Mouse (Mus musculus): ENCODE results near the gene Parp4. TPM values are rescaled to one million over a fixed set of nuclear protein-coding genes. Genes with fewer than 3 reads are reported as not detected.

Gene Parp4
- polyA plus RNA-seq, 1 experiment from 2014 or later = 2.8 TPM

GRCm38 (mm10) chr14:56572546-56572945 lies 2.9 kb upstream of the Parp4 start:
- Histone ChIP-seq H3K9ac (no peak overlapping the region), H3K4me1 (peaks cover 54% of the 10 kb centered on the region), H3K27ac (no peak overlapping the region), H3K9me3 (replicated peaks) (no peaks in the 10 kb centered on the region), H3K27me3 (replicated peaks) (no peaks in the 10 kb centered on the region), H3K4me2 (peak overlapping the region; percentile 80), H3K36me3 (no peaks in the 10 kb centered on the region), H3K4me3 (peak overlapping the region; percentile 82)
- WGBS (ENCODE audit: insufficient replicate concordance) = 73% methylated on average over 2 of the region's 2 CpGs
- ATAC-seq = no peak

- Histone ChIP-seq H3K27ac (peak overlapping the region; percentile 61), H3K27me3 (replicated peaks) (no peaks in the 10 kb centered on the region), H3K9ac (peak overlapping the region; percentile 75), H3K4me2 (peak overlapping the region; percentile 87), H3K4me3 (peak overlapping the region; percentile 72), H3K4me1 (peaks cover 27% of the 10 kb centered on the region), H3K9me3 (replicated peaks) (no peaks in the 10 kb centered on the region), H3K36me3 (no peaks in the 10 kb centered on the region)
- 62% methylated on average over 18 of the region's 18 CpGs for WGBS (ENCODE audit: insufficient replicate concordance)
- no peak for ATAC-seq
These were observed 816 bp downstream of the Parp4 start for GRCm38 (mm10) chr14:56575969-56576901.

GRCm38 (mm10) chr14:56579011-56579410 lies 3.6 kb downstream of the Parp4 start:
- ATAC-seq = no peak
- 65% methylated on average over 8 of the region's 8 CpGs for WGBS (ENCODE audit: insufficient replicate concordance)

GRCm38 (mm10) chr14:56581117-56581516 lies 5.7 kb downstream of the Parp4 start:
- H3K36me3 ChIP-seq = peaks cover 4% of the 10 kb centered on the region; the same call in 1 of the 2 replicates
- H3K27me3 ChIP-seq (replicated peaks) = no peaks in the 10 kb centered on the region
- peaks cover 5% of the 10 kb centered on the region for H3K4me1 ChIP-seq
- ATAC-seq = no peak
- no peaks in the 10 kb centered on the region for H3K9me3 ChIP-seq (replicated peaks)
- no peak overlapping the region for H3K4me3 ChIP-seq
- H3K4me2 ChIP-seq = no peak overlapping the region
- H3K27ac ChIP-seq = no peak overlapping the region
- 35% methylated on average over 5 of the region's 5 CpGs for WGBS (ENCODE audit: insufficient replicate concordance)
- H3K9ac ChIP-seq = no peak overlapping the region

More at GRCm38 (mm10) chr14:56579011-56579410, 3.6 kb downstream of the Parp4 start:
- no peaks in the 10 kb centered on the region for H3K36me3 ChIP-seq
- H3K4me3 ChIP-seq = no peak overlapping the region
- H3K9me3 ChIP-seq (replicated peaks) = no peaks in the 10 kb centered on the region
- H3K27ac ChIP-seq = no peak overlapping the region
- no peaks in the 10 kb centered on the region for H3K27me3 ChIP-seq (replicated peaks)
- H3K4me1 ChIP-seq = peaks cover 20% of the 10 kb centered on the region
- H3K9ac ChIP-seq = no peak overlapping the region
- no peak overlapping the region for H3K4me2 ChIP-seq

GRCm38 (mm10) chr14:56582294-56582693 lies 6.9 kb downstream of the Parp4 start:
- Histone ChIP-seq H3K27ac (no peak overlapping the region), H3K9me3 (replicated peaks) (no peaks in the 10 kb centered on the region), H3K36me3 (peaks cover 4% of the 10 kb centered on the region; the same call in 1 of the 2 replicates), H3K27me3 (replicated peaks) (no peaks in the 10 kb centered on the region), H3K4me2 (no peak overlapping the region), H3K4me3 (no peak overlapping the region), H3K9ac (no peak overlapping the region), H3K4me1 (no peaks in the 10 kb centered on the region)
- 77% methylated on average over 6 of the region's 6 CpGs for WGBS (ENCODE audit: insufficient replicate concordance)
- ATAC-seq = no peak

GRCm38 (mm10) chr14:56592191-56592590 lies 16.8 kb downstream of the Parp4 start:
- no peaks in the 10 kb centered on the region for H3K4me1 ChIP-seq
- H3K27ac ChIP-seq = no peak overlapping the region
- ATAC-seq = no peak
- H3K4me2 ChIP-seq = no peak overlapping the region
- H3K4me3 ChIP-seq = no peak overlapping the region
- no peaks in the 10 kb centered on the region for H3K9me3 ChIP-seq (replicated peaks)
- no peaks in the 10 kb centered on the region for H3K27me3 ChIP-seq (replicated peaks)
- no peak overlapping the region for H3K9ac ChIP-seq
- H3K36me3 ChIP-seq = peaks cover 58% of the 10 kb centered on the region
- WGBS (ENCODE audit: insufficient replicate concordance) = 82% methylated on average over 9 of the region's 9 CpGs

- H3K4me2 ChIP-seq = no peak overlapping the region
- no peaks in the 10 kb centered on the region for H3K4me1 ChIP-seq
- H3K9ac ChIP-seq = no peak overlapping the region
- H3K27ac ChIP-seq = no peak overlapping the region
- ATAC-seq = no peak
- WGBS (ENCODE audit: insufficient replicate concordance) = 73% methylated on average over 1 of the region's 1 CpGs
- H3K4me3 ChIP-seq = no peak overlapping the region
- H3K27me3 ChIP-seq (replicated peaks) = no peaks in the 10 kb centered on the region
- H3K36me3 ChIP-seq = peaks cover 66% of the 10 kb centered on the region
- H3K9me3 ChIP-seq (replicated peaks) = no peaks in the 10 kb centered on the region
These were observed 19.4 kb downstream of the Parp4 start for GRCm38 (mm10) chr14:56594811-56595210.

- H3K9ac ChIP-seq = no peak overlapping the region
- H3K27me3 ChIP-seq (replicated peaks) = no peaks in the 10 kb centered on the region
- no peaks in the 10 kb centered on the region for H3K4me1 ChIP-seq
- 53% methylated on average over 6 of the region's 6 CpGs for WGBS (ENCODE audit: insufficient replicate concordance)
- H3K9me3 ChIP-seq (replicated peaks) = no peaks in the 10 kb centered on the region
- H3K4me2 ChIP-seq = no peak overlapping the region
- H3K4me3 ChIP-seq = no peak overlapping the region
- ATAC-seq = no peak
- peaks cover 34% of the 10 kb centered on the region for H3K36me3 ChIP-seq
- no peak overlapping the region for H3K27ac ChIP-seq
These were observed 23.3 kb downstream of the Parp4 start for GRCm38 (mm10) chr14:56598759-56599158.

- Histone ChIP-seq H3K4me3 (no peak overlapping the region), H3K9me3 (replicated peaks) (no peaks in the 10 kb centered on the region), H3K27me3 (replicated peaks) (no peaks in the 10 kb centered on the region), H3K4me1 (no peaks in the 10 kb centered on the region), H3K9ac (no peak overlapping the region), H3K36me3 (peaks cover 15% of the 10 kb centered on the region; the same call in 1 of the 2 replicates), H3K27ac (no peak overlapping the region), H3K4me2 (no peak overlapping the region)
- WGBS (ENCODE audit: insufficient replicate concordance) = 82% methylated on average over 9 of the region's 9 CpGs
- no peak for ATAC-seq
These were observed 26.6 kb downstream of the Parp4 start for GRCm38 (mm10) chr14:56602069-56602468.

GRCm38 (mm10) chr14:56604438-56604837 lies 29.0 kb downstream of the Parp4 start:
- Histone ChIP-seq H3K4me3 (no peak overlapping the region), H3K9ac (no peak overlapping the region), H3K9me3 (replicated peaks) (no peaks in the 10 kb centered on the region), H3K27me3 (replicated peaks) (no peaks in the 10 kb centered on the region), H3K4me2 (no peak overlapping the region), H3K27ac (no peak overlapping the region), H3K36me3 (peaks cover 13% of the 10 kb centered on the region), H3K4me1 (no peaks in the 10 kb centered on the region)
- ATAC-seq = no peak
- WGBS (ENCODE audit: insufficient replicate concordance) = 92% methylated on average over 5 of the region's 5 CpGs

- H3K36me3 ChIP-seq = peaks cover 16% of the 10 kb centered on the region
- no peaks in the 10 kb centered on the region for H3K27me3 ChIP-seq (replicated peaks)
- H3K9ac ChIP-seq = no peak overlapping the region
- H3K9me3 ChIP-seq (replicated peaks) = no peaks in the 10 kb centered on the region
- no peaks in the 10 kb centered on the region for H3K4me1 ChIP-seq
- 67% methylated on average over 4 of the region's 4 CpGs for WGBS (ENCODE audit: insufficient replicate concordance)
- ATAC-seq = no peak
- H3K27ac ChIP-seq = no peak overlapping the region
- H3K4me2 ChIP-seq = no peak overlapping the region
- H3K4me3 ChIP-seq = no peak overlapping the region
These were observed 29.7 kb downstream of the Parp4 start for GRCm38 (mm10) chr14:56605136-56605535.

GRCm38 (mm10) chr14:56613212-56613611 lies 37.8 kb downstream of the Parp4 start:
- ATAC-seq = no peak
- 73% methylated on average over 3 of the region's 3 CpGs for WGBS (ENCODE audit: insufficient replicate concordance)
- H3K36me3 ChIP-seq = peaks cover 43% of the 10 kb centered on the region

More at GRCm38 (mm10) chr14:56613212-56613611, 37.8 kb downstream of the Parp4 start:
- Histone ChIP-seq H3K4me3 (no peak overlapping the region), H3K9me3 (replicated peaks) (no peaks in the 10 kb centered on the region), H3K9ac (no peak overlapping the region), H3K27me3 (replicated peaks) (no peaks in the 10 kb centered on the region), H3K27ac (no peak overlapping the region), H3K4me2 (no peak overlapping the region), H3K4me1 (no peaks in the 10 kb centered on the region)
